Mouse (Mus musculus) lung, adult 2 months (tissue): ENCODE results near the gene Gm20388. TPM values are rescaled to one million over a fixed set of nuclear protein-coding genes. Genes with fewer than 3 reads are reported as not detected.

ENCODE experiments used
- DNase-seq: peaks from one replicate; pipeline ENCODE4 v3.0.0; 2022
- H3K4me1 ChIP-seq: fragments of 200-500 bp; 2 replicates; pipeline ENCODE4 v1.6.1; 2011; ENCODE audit warnings: low read length; ENCODE audit not compliant: control insufficient read depth, insufficient read depth
- H3K4me3 ChIP-seq: fragments of 200-500 bp; replicated peaks from 2 replicates; pipeline ENCODE3; 2011; ENCODE audit warnings: low read depth, mild to moderate bottlenecking, control low read depth, low read length; ENCODE audit errors: extremely low read depth
- CTCF ChIP-seq: fragments of 200-500 bp; IDR thresholded peaks from 2 replicates; pipeline ENCODE4 v1.5.1; 2011; ENCODE audit warnings: mild to moderate bottlenecking, low read length, control low read depth; ENCODE audit not compliant: insufficient read depth
- POLR2A ChIP-seq: fragments of 200-500 bp; IDR thresholded peaks from 2 replicates; pipeline ENCODE4 v1.6.1; 2011; ENCODE audit warnings: low read depth, mild to moderate bottlenecking, control low read depth, low read length, borderline replicate concordance; ENCODE audit errors: extremely low read depth
- WGBS: fragments of 180-500 bp; shearing (Covaris S2); methylation state at CpG from one replicate; pipeline ENCODE4 v1.1.7; 2018; 5-methylcytosine and 5-hydroxymethylcytosine counted together
- polyA plus RNA-seq: library from polyadenylated mRNA; depleted of rRNA; stranded (reverse); fragments of >200 nt; gene quantifications from 2 replicates; pipeline ENCODE4 v1.2.3, GENCODE M21; 2012

Gm20388 gene
- polyA plus RNA-seq, 1 experiment: 67.8 TPM

DNA sequence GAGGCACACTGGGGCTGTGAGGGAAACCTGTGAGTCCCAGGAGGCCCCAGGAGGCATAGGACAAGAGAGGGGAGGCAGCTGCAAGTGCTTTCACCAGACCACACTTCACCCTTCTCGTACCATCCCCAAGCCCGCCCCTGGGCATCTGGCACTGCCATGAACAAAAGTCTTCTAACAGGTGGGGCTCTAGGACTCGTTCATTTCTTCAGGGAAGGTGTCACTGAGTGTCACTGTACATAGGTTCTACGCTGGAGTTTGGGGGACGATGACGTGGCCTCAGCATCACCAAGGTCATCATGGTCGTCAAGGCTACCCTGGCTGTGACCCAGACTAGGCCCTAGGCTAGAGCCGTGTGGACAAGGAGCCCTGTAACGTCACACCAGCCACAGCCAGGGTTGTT lies 1617.1 kb downstream of the Gm20388 start:
- no peak overlapping the region for H3K4me3 ChIP-seq
- no peaks in the 10 kb centered on the region for H3K4me1 ChIP-seq
- TF ChIP-seq CTCF: no peak
- TF ChIP-seq POLR2A: no peak
- WGBS: 79% methylated on average over 9 of the region's 9 CpGs
- DNase-seq: no peak

- WGBS: 72% methylated on average over 15 of the region's 15 CpGs
- Histone ChIP-seq H3K4me3 (no peak overlapping the region), H3K4me1 (no peaks in the 10 kb centered on the region)
- TF ChIP-seq CTCF (no peak), POLR2A (no peak)
- peak; percentile 19 for DNase-seq
Measured at GRCm38 (mm10) chr8:121528790-121529189, 1618.1 kb downstream of the Gm20388 start.

DNA sequence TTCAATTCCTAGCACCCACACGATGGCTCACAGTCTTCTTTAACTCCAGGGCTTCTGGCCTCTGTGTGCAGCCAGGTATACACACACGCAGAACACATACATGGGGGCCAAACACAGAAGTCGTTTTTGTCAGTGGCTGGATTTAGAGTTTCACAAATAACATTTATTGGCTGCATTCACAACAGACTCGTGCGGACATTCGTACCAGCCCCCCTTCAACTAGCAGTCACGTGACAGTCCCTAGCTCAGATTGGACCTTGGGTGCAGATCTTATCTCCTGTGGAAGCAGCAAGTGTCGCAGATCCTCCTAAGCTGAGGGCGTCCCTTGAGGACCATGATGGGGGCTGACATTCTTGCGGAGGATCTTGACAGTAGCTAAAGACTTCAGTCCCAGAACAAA lies 1620.0 kb downstream of the Gm20388 start:
- no peak overlapping the region for H3K4me3 ChIP-seq
- TF ChIP-seq POLR2A (no peak), CTCF (no peak)
- DNase-seq: no peak
- WGBS: 69% methylated on average over 10 of the region's 10 CpGs
- no peaks in the 10 kb centered on the region for H3K4me1 ChIP-seq

DNA sequence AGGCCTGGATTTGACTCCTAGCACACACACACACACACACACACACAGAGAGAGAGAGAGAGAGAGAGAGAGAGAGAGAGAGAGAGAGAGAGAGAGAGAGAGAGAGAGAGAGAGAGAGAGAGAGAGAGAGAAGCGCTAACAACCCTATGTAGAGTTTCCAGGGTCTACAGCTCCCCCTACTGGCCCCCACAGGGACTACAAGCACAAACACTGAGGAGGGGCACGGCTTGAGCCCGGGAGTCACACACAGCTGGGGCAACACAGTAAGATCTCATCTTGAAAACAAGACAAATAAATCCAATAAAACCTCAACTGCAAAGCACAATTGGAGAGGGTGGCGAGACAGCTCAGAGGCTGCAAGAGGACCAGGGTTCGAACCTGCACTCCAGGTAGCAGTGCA lies 1621.7 kb downstream of the Gm20388 start:
- TF ChIP-seq POLR2A (no peak), CTCF (peak; percentile 56)
- WGBS: 43% methylated on average over 5 of the region's 5 CpGs
- Histone ChIP-seq H3K4me1 (no peaks in the 10 kb centered on the region), H3K4me3 (no peak overlapping the region)
- DNase-seq: no peak

GRCm38 (mm10) chr8:121541862-121542261 lies 1631.2 kb downstream of the Gm20388 start:
- no peak for TF ChIP-seq CTCF
- no peak for TF ChIP-seq POLR2A
- H3K4me3 ChIP-seq: no peak overlapping the region
- no peak for DNase-seq
- 71% methylated on average over 19 of the region's 19 CpGs for WGBS
- no peaks in the 10 kb centered on the region for H3K4me1 ChIP-seq

DNA sequence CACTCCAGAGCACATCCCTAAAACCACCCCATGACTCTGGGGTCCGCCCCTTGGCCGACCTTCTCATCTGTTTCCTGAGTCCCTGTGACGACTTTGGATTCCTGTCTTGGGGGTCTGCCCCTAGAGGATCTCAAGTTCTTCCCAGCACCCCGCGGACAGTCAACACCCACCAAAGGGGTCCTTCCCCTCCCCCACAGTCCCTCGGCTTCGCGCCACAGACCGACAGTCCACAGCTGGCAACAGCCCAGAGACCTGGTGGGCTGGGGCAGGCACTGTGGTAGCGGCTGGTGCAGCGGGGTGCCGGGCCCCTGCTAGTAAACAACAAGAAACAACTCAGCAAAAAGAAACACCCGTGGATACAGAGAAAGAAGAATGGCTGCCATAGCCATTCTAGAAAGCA lies 1632.3 kb downstream of the Gm20388 start:
- 50% methylated on average over 13 of the region's 13 CpGs for WGBS

GRCm38 (mm10) chr8:121544276-121544785 lies 1633.7 kb downstream of the Gm20388 start, which contains the start of gene 1700018B08Rik:
TSS of gene 1700018B08Rik (minus strand) at chr8:121544320.
- no peaks in the 10 kb centered on the region for H3K4me1 ChIP-seq
- no peak within 1 kb of the TSS for H3K4me3 ChIP-seq
- no peak for TF ChIP-seq POLR2A
- TF ChIP-seq CTCF: no peak
- DNase-seq: no peak
- 79% methylated on average over 12 of the region's 12 CpGs for WGBS

More for the DNA sequence above, 1632.3 kb downstream of the Gm20388 start:
- Histone ChIP-seq H3K4me3 (no peak overlapping the region), H3K4me1 (no peaks in the 10 kb centered on the region)
- DNase-seq: no peak
- TF ChIP-seq CTCF: no peak
- TF ChIP-seq POLR2A: no peak

DNA sequence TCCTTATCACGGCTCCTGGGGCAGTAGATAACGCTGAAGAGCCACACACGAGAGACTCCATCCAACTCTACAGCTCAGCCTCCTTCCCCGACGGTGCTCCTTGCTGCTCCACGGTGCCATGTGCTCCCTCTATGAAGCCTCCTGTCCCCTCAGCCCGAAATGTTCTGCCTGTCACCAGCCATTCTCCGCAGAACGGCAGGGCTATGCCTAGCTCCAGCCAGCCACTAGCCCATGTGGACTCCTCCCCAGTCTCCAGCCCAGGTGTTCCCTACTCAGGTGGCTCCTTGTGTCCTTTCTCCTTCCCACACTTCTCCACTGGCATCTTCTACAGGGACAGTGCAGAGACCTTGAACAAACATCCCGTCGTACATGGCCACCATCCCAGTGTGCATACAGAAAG lies 1634.3 kb downstream of the Gm20388 start:
- no peak for DNase-seq
- Histone ChIP-seq H3K4me3 (no peak overlapping the region), H3K4me1 (no peaks in the 10 kb centered on the region)
- TF ChIP-seq CTCF: no peak
- no peak for TF ChIP-seq POLR2A
- 62% methylated on average over 11 of the region's 11 CpGs for WGBS

DNA sequence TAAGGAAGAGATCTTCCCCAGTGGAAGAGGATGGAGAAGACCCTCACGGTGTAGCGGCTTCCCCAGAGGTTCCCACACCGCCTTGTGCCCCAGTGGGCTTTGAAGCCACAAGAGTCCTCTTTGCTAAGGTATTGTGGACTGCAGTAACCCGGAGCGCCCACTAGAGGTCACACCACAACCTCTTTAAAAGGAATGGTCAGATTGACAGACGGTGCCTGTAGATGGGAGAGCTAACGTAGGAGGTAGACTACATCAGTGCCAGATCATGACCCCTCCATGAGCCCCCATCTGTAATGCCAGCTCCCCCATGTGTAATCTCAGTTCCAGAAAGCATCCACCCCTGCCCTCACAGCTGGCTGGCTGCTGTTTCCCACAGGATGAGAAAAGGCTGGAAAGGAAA lies 1636.5 kb downstream of the Gm20388 start:
- peak; percentile 69 for DNase-seq
- WGBS: 4% methylated on average over 7 of the region's 7 CpGs
- TF ChIP-seq POLR2A (no peak), CTCF (peak; percentile 74)
- H3K4me1 ChIP-seq: no peaks in the 10 kb centered on the region
- H3K4me3 ChIP-seq: no peak overlapping the region

DNA sequence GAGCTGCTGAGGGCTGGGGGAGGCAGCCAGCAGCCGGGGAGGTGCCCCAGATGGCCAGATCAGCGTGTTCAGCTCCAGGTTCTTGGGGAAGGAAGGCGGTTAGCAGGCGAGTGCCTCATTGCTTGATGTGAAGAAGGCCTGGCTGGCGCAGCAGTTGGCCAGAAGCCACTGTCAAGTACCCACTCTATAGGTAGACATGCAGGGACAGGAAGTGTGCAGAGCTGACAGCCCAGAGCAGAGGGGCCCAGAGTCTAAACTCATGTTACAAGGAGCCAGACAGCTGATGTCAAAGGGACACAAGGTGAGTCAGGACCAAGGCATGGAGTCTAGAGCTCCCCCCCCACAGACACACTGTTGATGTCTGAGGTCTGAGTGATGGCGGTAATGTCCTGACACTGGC lies 1639.4 kb downstream of the Gm20388 start:
- no peak overlapping the region for H3K4me3 ChIP-seq
- no peak for DNase-seq
- no peaks in the 10 kb centered on the region for H3K4me1 ChIP-seq
- WGBS: 72% methylated on average over 6 of the region's 6 CpGs
- TF ChIP-seq POLR2A (no peak), CTCF (no peak)
